Mouse (Mus musculus) intestine, embryonic 16.5 days (tissue): ENCODE results near the gene Usp27x. TPM values are rescaled to one million over a fixed set of nuclear protein-coding genes. Genes with fewer than 3 reads are reported as not detected.

Experiments
- ATAC-seq: fragments of 200-750 bp; cut with Nextera tagmentation; 2 replicates; pipeline ENCODE4 v1.8.0; 2017; ENCODE audit warnings: moderate TSS enrichment, moderate library complexity
- H3K27ac ChIP-seq: fragments of 300-500 bp; sonication (generic); 2 replicates; pipeline ENCODE4 v1.5.1; 2014; ENCODE audit warnings: mild to moderate bottlenecking, low read length
- H3K27me3 ChIP-seq: fragments of 300-500 bp; sonication (generic); replicated peaks from 2 replicates; pipeline ENCODE4 v1.6.1; 2014; ENCODE audit warnings: low read length, control low read depth, mixed read lengths; ENCODE audit not compliant: control insufficient read depth, insufficient read depth
- H3K36me3 ChIP-seq: fragments of 300-500 bp; sonication (generic); 2 replicates; pipeline ENCODE4 v1.6.1; 2014; ENCODE audit warnings: low read length, control low read depth; ENCODE audit not compliant: control insufficient read depth, insufficient read depth
- H3K4me1 ChIP-seq: fragments of 300-500 bp; sonication (generic); 2 replicates; pipeline ENCODE4 v1.6.1; 2014; ENCODE audit warnings: low read length, control low read depth, mixed read lengths; ENCODE audit not compliant: control insufficient read depth, insufficient read depth
- H3K4me2 ChIP-seq: fragments of 300-500 bp; sonication (generic); 2 replicates; pipeline ENCODE4 v1.6.1; 2014; ENCODE audit warnings: low read depth, low read length, control low read depth
- H3K4me3 ChIP-seq: fragments of 300-500 bp; sonication (generic); 2 replicates; pipeline ENCODE4 v1.5.1; 2014; ENCODE audit warnings: mild to moderate bottlenecking, low read length
- H3K9ac ChIP-seq: fragments of 300-500 bp; sonication (generic); 2 replicates; pipeline ENCODE4 v1.6.1; 2014; ENCODE audit warnings: low read depth, low read length
- H3K9me3 ChIP-seq: fragments of 300-500 bp; sonication (generic); 2 replicates; pipeline ENCODE4 v1.6.1; 2016; ENCODE audit warnings: low read length, control low read depth; ENCODE audit not compliant: control insufficient read depth
- WGBS: fragments of 180-500 bp; shearing (Covaris S2); extraction: QIAGEN DNeasy Blood & Tissue Kit; methylation state at CpG from one replicate; pipeline ENCODE4 v1.1.7; 2014; 5-methylcytosine and 5-hydroxymethylcytosine counted together
- polyA plus RNA-seq: library from polyadenylated mRNA; unstranded; fragments of >200 nt; fragmentation: Nextera tagmentation; extraction: Ambion mirVana; gene quantifications from 2 replicates; pipeline ENCODE4 v1.2.1, GENCODE M21; 2015

Gene Usp27x
- polyA plus RNA-seq, 1 experiment from 2014 or later, result 0.34 TPM

DNA sequence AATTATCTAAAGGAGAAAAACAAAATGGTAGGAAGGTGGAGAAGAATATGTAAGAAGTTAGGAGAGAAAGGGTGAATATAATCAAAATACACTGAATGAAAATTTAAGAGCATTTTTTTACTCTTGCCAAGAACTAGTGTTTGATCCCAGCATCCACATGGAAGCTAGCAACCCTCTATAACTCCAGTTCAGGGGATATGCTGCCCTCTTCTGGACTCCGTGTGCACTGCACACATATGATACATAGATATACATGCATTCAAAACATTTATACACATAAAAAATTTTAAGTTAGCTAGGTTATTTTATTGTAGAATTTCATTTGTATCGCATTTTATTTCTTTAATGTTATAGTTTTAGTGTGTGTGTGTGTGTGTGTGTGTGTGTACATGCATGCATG, 50.2 kb downstream of the Usp27x start:
- H3K9me3 ChIP-seq, result no peaks in the 10 kb centered on the region
- no peak for ATAC-seq
- no peaks in the 10 kb centered on the region for H3K27me3 ChIP-seq
- no peaks in the 10 kb centered on the region for H3K4me1 ChIP-seq
- H3K27ac ChIP-seq, result no peak overlapping the region
- 39% methylated on average over 2 of the region's 2 CpGs for WGBS
- H3K9ac ChIP-seq, result no peak overlapping the region
- H3K36me3 ChIP-seq, result no peaks in the 10 kb centered on the region
- no peak overlapping the region for H3K4me2 ChIP-seq
- no peak overlapping the region for H3K4me3 ChIP-seq

DNA sequence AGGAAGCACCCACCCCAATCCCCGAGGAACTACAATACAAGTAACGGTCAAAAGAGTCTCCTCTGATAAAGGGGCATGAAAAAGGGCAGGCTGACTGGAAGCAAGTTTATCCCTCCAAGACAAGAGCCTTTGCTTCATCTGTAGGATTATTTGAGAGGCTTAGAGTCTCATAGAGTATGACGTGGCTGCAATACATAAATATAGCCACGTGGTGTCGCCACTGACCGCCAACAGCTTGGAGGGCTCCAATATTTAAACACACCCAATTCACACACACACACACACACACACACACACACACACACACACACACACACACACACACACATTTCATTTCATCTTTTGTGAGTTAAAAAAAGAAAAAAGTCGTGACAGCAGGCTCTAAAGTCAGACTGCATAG, 53.3 kb downstream of the Usp27x start:
- Histone ChIP-seq H3K4me1 (no peaks in the 10 kb centered on the region), H3K9me3 (no peaks in the 10 kb centered on the region), H3K9ac (no peak overlapping the region), H3K27me3 (no peaks in the 10 kb centered on the region), H3K36me3 (no peaks in the 10 kb centered on the region), H3K4me3 (no peak overlapping the region), H3K4me2 (no peak overlapping the region), H3K27ac (no peak overlapping the region)
- no peak for ATAC-seq
- WGBS, result 14% methylated on average over 7 of the region's 7 CpGs

Other genes starting within 250 kb of the Usp27x start
- gene Clcn5, start 56.5 kb downstream of the Usp27x start, polyA plus RNA-seq, result 14.5 and 20.2 TPM in 2 replicates
- gene Foxp3, start 197.8 kb upstream of the Usp27x start, polyA plus RNA-seq, result 0.23 TPM in 1 of 2 replicates, not detected in the other
- 0.76 and 1.3 TPM in 2 replicates for gene Ppp1r3f, start 198.5 kb upstream of the Usp27x start, polyA plus RNA-seq
- 36.1 and 38.4 TPM in 2 replicates for gene Ccdc22, start 229.7 kb upstream of the Usp27x start, polyA plus RNA-seq
- gene Cacna1f, start 231.3 kb upstream of the Usp27x start, polyA plus RNA-seq, result 0.02 TPM in 1 of 2 replicates, not detected in the other